Mouse (Mus musculus) hindbrain, postnatal 0 days (tissue): Measurements from ENCODE around the gene Dnmt3b. TPM values are rescaled to one million over a fixed set of nuclear protein-coding genes. Genes with fewer than 3 reads are reported as not detected.

Source experiments
- ATAC-seq: fragments of 200-750 bp; cut with Nextera tagmentation; 2 replicates; pipeline ENCODE4 v1.8.0; 2017; ENCODE audit warnings: mild to moderate bottlenecking, moderate TSS enrichment, moderate library complexity
- DNase-seq: peaks from one replicate; pipeline ENCODE4 v3.0.0-alpha.2; 2015; ENCODE audit warnings: low spot score
- H3K27ac ChIP-seq: fragments of 300-500 bp; sonication (generic); 2 replicates; pipeline ENCODE4 v1.5.1; 2014; ENCODE audit warnings: mild to moderate bottlenecking
- H3K27me3 ChIP-seq: fragments of 300-500 bp; sonication (generic); 2 replicates; pipeline ENCODE4 v1.6.1; 2014; ENCODE audit warnings: low read length, mixed read lengths; ENCODE audit not compliant: insufficient read depth
- H3K36me3 ChIP-seq: fragments of 300-500 bp; sonication (generic); 2 replicates; pipeline ENCODE4 v1.6.1; 2014; ENCODE audit warnings: low read length, mixed read lengths; ENCODE audit not compliant: insufficient read depth
- H3K4me1 ChIP-seq: fragments of 300-500 bp; sonication (generic); 2 replicates; pipeline ENCODE4 v1.6.1; 2014; ENCODE audit warnings: antibody characterized with exemption, low read length, mixed read lengths; ENCODE audit not compliant: insufficient read depth
- H3K4me2 ChIP-seq: fragments of 300-500 bp; sonication (generic); 2 replicates; pipeline ENCODE4 v1.6.1; 2014; ENCODE audit warnings: low read depth, mild to moderate bottlenecking, low read length, moderate library complexity, mixed read lengths
- H3K4me3 ChIP-seq: fragments of 300-500 bp; sonication (generic); 2 replicates; pipeline ENCODE4 v1.5.1; 2014; ENCODE audit warnings: low read length
- H3K9ac ChIP-seq: fragments of 300-500 bp; sonication (generic); replicated peaks from 2 replicates; pipeline ENCODE4 v1.6.1; 2014; ENCODE audit warnings: mild to moderate bottlenecking, low read length, moderate library complexity, mixed read lengths
- H3K9me3 ChIP-seq: fragments of 300-500 bp; sonication (generic); 2 replicates; pipeline ENCODE4 v1.6.1; 2016; ENCODE audit warnings: low read length, mixed read lengths
- CTCF ChIP-seq: IDR thresholded peaks from 2 replicates; pipeline ENCODE4 v1.5.1; 2016; ENCODE audit warnings: antibody characterized with exemption, control low read depth, low read depth
- WGBS: fragments of 180-500 bp; shearing (Covaris S2); extraction: QIAGEN DNeasy Blood & Tissue Kit; methylation state at CpG from one replicate; pipeline ENCODE4 v1.1.7; 2014; 5-methylcytosine and 5-hydroxymethylcytosine counted together
- polyA plus RNA-seq: library from polyadenylated mRNA; unstranded; fragments of >200 nt; fragmentation: Nextera tagmentation; extraction: Ambion mirVana; gene quantifications from 2 replicates; pipeline ENCODE4 v1.2.1, GENCODE M21; 2015
- total RNA-seq: library from RNA; depleted of rRNA; stranded (reverse); fragments of >200 nt; gene quantifications from 2 replicates; pipeline ENCODE4 v1.2.3, GENCODE M21; 2014; rRNA removed

The Dnmt3b gene
- total and polyA plus RNA-seq, 2 experiments from 2014 or later, result 2.5 to 2.7 TPM

DNA sequence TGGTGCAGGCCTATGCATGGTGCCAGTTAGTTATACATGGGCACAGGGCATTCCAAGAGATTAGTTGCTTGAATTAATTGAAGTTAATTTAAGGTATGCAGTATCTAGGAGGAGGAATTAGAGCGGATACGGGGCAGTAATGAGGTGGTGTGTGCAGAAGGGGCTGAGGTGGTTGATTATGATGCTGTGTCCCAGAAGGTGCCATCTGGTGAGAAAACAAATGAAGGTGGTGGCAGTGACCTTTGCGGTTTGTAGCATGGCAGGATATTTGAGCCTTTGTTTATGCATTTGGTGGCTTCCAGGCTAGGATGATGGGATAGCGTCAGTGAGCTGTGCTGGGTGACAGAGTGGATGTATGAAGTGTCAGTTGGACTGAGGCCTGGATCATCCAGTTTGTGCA, 76.0 kb downstream of the Dnmt3b start:
- no peaks in the 10 kb centered on the region for H3K27me3 ChIP-seq
- H3K4me2 ChIP-seq, result no peak overlapping the region
- H3K9me3 ChIP-seq, result no peaks in the 10 kb centered on the region
- no peak for ATAC-seq
- 77% methylated on average over 4 of the region's 4 CpGs for WGBS
- no peak overlapping the region for H3K27ac ChIP-seq
- H3K4me3 ChIP-seq, result no peak overlapping the region
- TF ChIP-seq CTCF, result no peak
- no peak overlapping the region for H3K9ac ChIP-seq
- no peak for DNase-seq
- H3K36me3 ChIP-seq, result no peaks in the 10 kb centered on the region
- no peaks in the 10 kb centered on the region for H3K4me1 ChIP-seq

DNA sequence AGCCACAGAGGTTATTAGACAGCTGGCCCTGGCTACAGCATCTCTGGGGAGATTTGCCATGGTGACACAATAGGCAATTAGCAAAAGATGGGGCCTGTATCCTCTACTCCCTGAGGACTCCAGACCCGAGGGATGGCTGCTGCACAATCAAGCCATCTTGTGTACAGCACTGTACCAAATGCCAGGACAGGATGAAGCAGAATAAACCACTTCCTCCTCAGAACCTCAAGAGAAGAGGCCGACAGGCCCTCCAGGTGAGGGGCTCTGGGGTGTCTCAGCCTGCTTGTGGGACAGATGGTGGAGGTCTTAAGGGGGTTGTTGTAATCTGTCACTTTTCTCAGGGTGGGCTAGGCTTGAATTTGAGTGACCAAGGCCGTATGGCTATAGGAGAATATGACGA, 84.8 kb downstream of the Dnmt3b start:
- 77% methylated on average over 4 of the region's 4 CpGs for WGBS
- DNase-seq, result no peak
- H3K4me1 ChIP-seq, result no peaks in the 10 kb centered on the region

More for the DNA sequence above, 84.8 kb downstream of the Dnmt3b start:
- H3K4me2 ChIP-seq, result no peak overlapping the region
- no peak for ATAC-seq
- no peak overlapping the region for H3K4me3 ChIP-seq
- no peak overlapping the region for H3K27ac ChIP-seq
- no peaks in the 10 kb centered on the region for H3K27me3 ChIP-seq
- H3K9ac ChIP-seq, result no peak overlapping the region
- H3K36me3 ChIP-seq, result no peaks in the 10 kb centered on the region
- no peaks in the 10 kb centered on the region for H3K9me3 ChIP-seq
- no peak for TF ChIP-seq CTCF

Other genes with a start within 250 kb of the Dnmt3b start
- gene 4930404H24Rik, start 156.7 kb upstream of the Dnmt3b start, total RNA-seq, result not detected in 2 replicates
- not detected in 2 replicates for gene 4930404H24Rik, start 156.7 kb upstream of the Dnmt3b start, polyA plus RNA-seq
- gene Nol4l, start 119.5 kb upstream of the Dnmt3b start, total RNA-seq, result 68.3 and 80.8 TPM in 2 replicates
- 23.7 and 24.2 TPM in 2 replicates for gene Nol4l, start 119.5 kb upstream of the Dnmt3b start, polyA plus RNA-seq
- 21.2 and 25.7 TPM in 2 replicates for gene Commd7, start 16.7 kb upstream of the Dnmt3b start, total RNA-seq
- 88.0 and 93.4 TPM in 2 replicates for gene Commd7, start 16.7 kb upstream of the Dnmt3b start, polyA plus RNA-seq
- gene Dnmt3c, start 47.2 kb downstream of the Dnmt3b start, total RNA-seq, result not detected in 2 replicates
- 0.10 TPM in 1 of 2 replicates, not detected in the other for gene Dnmt3c, start 47.2 kb downstream of the Dnmt3b start, polyA plus RNA-seq
- gene Mapre1, start 91.8 kb downstream of the Dnmt3b start, total RNA-seq, result 75.0 and 82.8 TPM in 2 replicates
- gene Mapre1, start 91.8 kb downstream of the Dnmt3b start, polyA plus RNA-seq, result 354 and 355 TPM in 2 replicates
- not detected in 2 replicates for gene Efcab8, start 130.5 kb downstream of the Dnmt3b start, total RNA-seq
- 0.04 TPM in 1 of 2 replicates, not detected in the other for gene Efcab8, start 130.5 kb downstream of the Dnmt3b start, polyA plus RNA-seq
- not detected in 2 replicates for gene Sun5, start 221.6 kb downstream of the Dnmt3b start, total RNA-seq
- gene Sun5, start 221.6 kb downstream of the Dnmt3b start, polyA plus RNA-seq, result not detected in 2 replicates
- gene Bpifb2, start 225.6 kb downstream of the Dnmt3b start, total RNA-seq, result 0.25 and 0.26 TPM in 2 replicates
- 0.29 and 0.49 TPM in 2 replicates for gene Bpifb2, start 225.6 kb downstream of the Dnmt3b start, polyA plus RNA-seq